In the genomic region with DNA sequence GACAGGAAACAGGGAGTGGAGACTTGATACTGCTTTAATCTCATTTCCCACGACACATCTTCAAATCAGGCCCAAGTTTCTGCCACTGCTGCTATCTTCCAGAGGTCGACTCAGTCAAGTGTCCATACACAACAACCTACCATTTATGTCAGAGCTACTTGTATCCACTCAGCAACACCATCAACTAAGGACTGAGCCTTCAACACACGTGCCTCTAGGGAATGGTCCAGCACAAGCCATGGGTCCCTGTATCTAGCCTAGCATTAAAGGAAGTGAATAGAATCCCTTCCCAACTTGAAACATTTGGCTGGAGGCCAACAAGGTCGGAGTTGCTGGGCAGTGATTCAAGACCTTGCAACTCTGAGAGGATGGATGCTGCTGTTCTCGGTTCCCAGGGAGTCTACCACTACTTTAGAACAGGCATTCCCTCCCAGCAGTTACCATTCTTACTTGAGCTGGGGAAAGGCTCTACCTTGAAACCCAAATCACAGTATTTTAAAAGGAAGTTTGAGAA, we compare ENCODE assay signal across 11 mouse cellular contexts. TPM values are rescaled to one million over a fixed set of nuclear protein-coding genes. Genes with fewer than 3 reads are reported as not detected.
DNase-seq lines count a peak whose midpoint lies in the region; ATAC-seq and TF ChIP-seq lines count a peak whose summit lies in the region.
"Had no signal": no experiment of that assay in that cellular context is flagged by ENCODE, and none has a peak within 500 bp of the region (broad histone marks: within the 10 kb centered on the region; RNA-seq: fewer than 3 reads in every experiment).

No protein-coding gene starts in this region.

- no peak for TF ChIP-seq EP300 in liver, postnatal 0 days (IDR thresholded peaks at IDR 0.05; ENCODE audit: low read depth)

- peaks cover 10% of the 10 kb centered on the region for H3K27me3 ChIP-seq in kidney, embryonic 15.5 days
- H3K27me3 ChIP-seq in liver, postnatal 0 days (ENCODE audit: insufficient read depth, low read length): peaks cover 10% of the 10 kb centered on the region; the same call in 1 of the 2 replicates
- H3K27me3 ChIP-seq in hindbrain, embryonic 12.5 days: peaks cover 17% of the 10 kb centered on the region
- H3K27me3 ChIP-seq: embryonic facial prominence, embryonic 12.5 days had no signal

- no peaks in the 10 kb centered on the region for H3K9me3 ChIP-seq in kidney, embryonic 15.5 days (replicated peaks)
- no peaks in the 10 kb centered on the region for H3K9me3 ChIP-seq in liver, postnatal 0 days (ENCODE audit: low read length)
- H3K9me3 ChIP-seq in hindbrain, embryonic 12.5 days (replicated peaks): no peaks in the 10 kb centered on the region
- H3K9me3 ChIP-seq: embryonic facial prominence, embryonic 12.5 days; forebrain, embryonic 15.5 days had no signal

- H3K27ac ChIP-seq in kidney, embryonic 15.5 days: no peak overlapping the region
- H3K27ac ChIP-seq in liver, postnatal 0 days (ENCODE audit: low read depth): no peak overlapping the region
- H3K27ac ChIP-seq in hindbrain, embryonic 12.5 days: no peak overlapping the region
- H3K27ac ChIP-seq: embryonic facial prominence, embryonic 12.5 days; forebrain, embryonic 15.5 days had no signal

- H3K9ac ChIP-seq in kidney, embryonic 15.5 days: no peak overlapping the region
- no peak overlapping the region for H3K9ac ChIP-seq in liver, postnatal 0 days (replicated peaks)
- H3K9ac ChIP-seq in hindbrain, embryonic 12.5 days: no peak overlapping the region
- H3K9ac ChIP-seq: embryonic facial prominence, embryonic 12.5 days; forebrain, embryonic 15.5 days had no signal

- peaks cover 20% of the 10 kb centered on the region for H3K4me1 ChIP-seq in kidney, embryonic 15.5 days
- peaks cover 13% of the 10 kb centered on the region for H3K4me1 ChIP-seq in liver, postnatal 0 days (ENCODE audit: insufficient read depth)
- peaks cover 14% of the 10 kb centered on the region for H3K4me1 ChIP-seq in hindbrain, embryonic 12.5 days

- intact Hi-C loops in heart, postnatal 14 days (cut with DNase I): loop anchor here (10.0 kb wide), 1 partner anchor 184 kb away; no protein-coding TSS in a partner anchor

- ATAC-seq in kidney, embryonic 15.5 days (replicated peaks; ENCODE audit: low FRiP score): no peak
- ATAC-seq in liver, postnatal 0 days: no peak
- ATAC-seq in hindbrain, embryonic 12.5 days (ENCODE audit: low FRiP score): no peak
- ATAC-seq: CD4-positive, CD25-positive, alpha-beta regulatory T cell, adult 4 months; forebrain, embryonic 15.5 days had no signal

- H3K36me3 ChIP-seq in kidney, embryonic 15.5 days: no peaks in the 10 kb centered on the region
- no peaks in the 10 kb centered on the region for H3K36me3 ChIP-seq in liver, postnatal 0 days (replicated peaks; ENCODE audit: insufficient read depth, low read length)
- no peaks in the 10 kb centered on the region for H3K36me3 ChIP-seq in hindbrain, embryonic 12.5 days
- H3K36me3 ChIP-seq: embryonic facial prominence, embryonic 12.5 days; forebrain, embryonic 15.5 days had no signal

- no peak overlapping the region for H3K4me3 ChIP-seq in kidney, embryonic 15.5 days (replicated peaks)
- no peak overlapping the region for H3K4me3 ChIP-seq in liver, postnatal 0 days (ENCODE audit: low read depth, low read length)
- H3K4me3 ChIP-seq in hindbrain, embryonic 12.5 days: no peak overlapping the region
- H3K4me3 ChIP-seq: embryonic facial prominence, embryonic 12.5 days; forebrain, embryonic 15.5 days had no signal

- peak; percentile 22 for DNase-seq in kidney, adult 18-20 months
- DNase-seq in adrenal gland, adult 2 months: peak; percentile 79
- DNase-seq in heart, postnatal 14 days: peak; percentile 25 to 51
- DNase-seq in lung, postnatal 14 days: peak; percentile 33
- DNase-seq in thymus, postnatal 10 days (ENCODE audit: low spot score in 2 of 2): no peak
- no peak for DNase-seq in liver, postnatal 0 days

- TF ChIP-seq CTCF in liver, postnatal 0 days (IDR thresholded peaks at IDR 0.05; ENCODE audit: low read depth): no peak

- no peak overlapping the region for H3K4me2 ChIP-seq in kidney, embryonic 15.5 days
- H3K4me2 ChIP-seq in liver, postnatal 0 days (ENCODE audit: low read depth, low read length): no peak overlapping the region
- H3K4me2 ChIP-seq in hindbrain, embryonic 12.5 days (replicated peaks): no peak overlapping the region
- H3K4me2 ChIP-seq: embryonic facial prominence, embryonic 12.5 days; forebrain, embryonic 15.5 days had no signal

- WGBS in kidney, embryonic 15.5 days: 55% methylated on average over 5 of the region's 5 CpGs
- WGBS in liver, postnatal 0 days (ENCODE audit: insufficient replicate concordance): 50% methylated on average over 5 of the region's 5 CpGs
- WGBS in hindbrain, embryonic 12.5 days: 72% methylated on average over 5 of the region's 5 CpGs

RNA-seq across cellular contexts. Expression of a gene that starts 2.5 kb away (rescaled TPM):
- 5.9 and 7.6 TPM in 2 replicates for polyA plus RNA-seq in kidney, embryonic 15.5 days (2015; fragmentation: Nextera tagmentation; extraction: Ambion mirVana)
- 1 to 10 TPM; 3.7 to 6.9 TPM for total RNA-seq in adrenal gland, adult 2 months (2021)
- polyA plus RNA-seq in adrenal gland, adult 2 months (2012; rRNA removed): 2.8 and 3.2 TPM in 2 replicates
- under 1 TPM; 0.33 to 0.41 TPM for total RNA-seq in heart, postnatal 14 days (2021)
- 1.7 TPM in 2 replicates for polyA plus RNA-seq in liver, postnatal 0 days (2015; fragmentation: Nextera tagmentation; extraction: Ambion mirVana)
- polyA plus RNA-seq in hindbrain, embryonic 12.5 days (2016; fragmentation: Nextera tagmentation; extraction: Ambion mirVana): 14.0 and 19.0 TPM in 2 replicates

Comparison
In these comparisons a context has a peak if more than half of its experiments do, and no peak if none do; other contexts are left out.
1. DNase-seq: peak in kidney, adult 18-20 months (single experiment), adrenal gland, adult 2 months (single experiment), heart, postnatal 14 days (2 of 2) and lung, postnatal 14 days (single experiment); none in thymus, postnatal 10 days (0 of 2) and liver, postnatal 0 days (single experiment).